Mouse (Mus musculus): Measurements from ENCODE around the gene Zfp282. TPM values are rescaled to one million over a fixed set of nuclear protein-coding genes. Genes with fewer than 3 reads are reported as not detected.
A peak's percentile ranks its signal among the peaks of the same experiment; 100 is the strongest.

The Zfp282 gene
- polyA plus RNA-seq, 1 experiment from 2014 or later: 14.6 TPM

- peak; percentile 87 for ATAC-seq (ENCODE audit: insufficient read depth, low FRiP score, low read depth)
- Histone ChIP-seq H3K9ac (peak overlapping the region; percentile 37; the same call in 1 of the 2 replicates), H3K27ac (no peak overlapping the region; the same call in 1 of the 2 replicates), H3K4me3 (replicated peaks) (peak overlapping the region; percentile 45), H3K4me2 (peak overlapping the region; percentile 80), H3K27me3 (replicated peaks) (no peaks in the 10 kb centered on the region), H3K4me1 (peaks cover 10% of the 10 kb centered on the region; the same call in 1 of the 2 replicates), H3K36me3 (peaks cover 7% of the 10 kb centered on the region), H3K9me3 (no peaks in the 10 kb centered on the region)
- WGBS: 11% methylated on average over 64 of the region's 64 CpGs
Measured at GRCm38 (mm10) chr6:47943021-47943691, 66.2 kb downstream of the Zfp282 start.

DNA sequence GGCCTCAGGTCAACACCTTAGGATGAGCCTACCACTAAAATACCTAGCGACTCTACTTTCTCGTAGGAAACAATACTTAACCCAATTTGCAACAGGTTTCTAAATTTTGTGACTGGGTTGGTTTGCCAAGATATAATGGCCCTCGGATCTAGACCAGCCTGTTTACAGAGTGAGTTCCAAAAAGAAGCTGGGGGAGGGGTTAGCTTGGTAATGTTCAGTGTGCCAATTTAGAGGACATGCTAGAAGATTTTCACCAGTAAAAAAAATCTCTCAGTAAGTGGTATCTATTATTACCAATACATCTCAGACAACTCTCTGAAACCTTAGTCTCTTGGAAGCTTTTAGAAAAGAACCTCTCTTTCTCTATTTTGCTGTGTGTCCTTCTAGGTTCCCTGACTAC is 66.7 kb downstream of the Zfp282 start:
- H3K9me3 ChIP-seq: no peaks in the 10 kb centered on the region
- peak overlapping the region; percentile 37; the same call in 1 of the 2 replicates for H3K9ac ChIP-seq
- peaks cover 10% of the 10 kb centered on the region; the same call in 1 of the 2 replicates for H3K4me1 ChIP-seq
- peak overlapping the region; percentile 45 for H3K4me3 ChIP-seq (replicated peaks)
- no peaks in the 10 kb centered on the region for H3K27me3 ChIP-seq (replicated peaks)
- WGBS: 71% methylated on average over 3 of the region's 3 CpGs
- ATAC-seq (ENCODE audit: insufficient read depth, low FRiP score, low read depth): no peak
- peaks cover 7% of the 10 kb centered on the region for H3K36me3 ChIP-seq
- H3K4me2 ChIP-seq: peak overlapping the region; percentile 80
- H3K27ac ChIP-seq: no peak overlapping the region; the same call in 1 of the 2 replicates

GRCm38 (mm10) chr6:47947388-47947787 is 70.4 kb downstream of the Zfp282 start:
- no peaks in the 10 kb centered on the region for H3K27me3 ChIP-seq (replicated peaks)
- H3K4me2 ChIP-seq: no peak overlapping the region
- H3K4me3 ChIP-seq (replicated peaks): no peak overlapping the region
- peaks cover 10% of the 10 kb centered on the region; the same call in 1 of the 2 replicates for H3K4me1 ChIP-seq
- H3K36me3 ChIP-seq: peaks cover 7% of the 10 kb centered on the region
- no peak overlapping the region for H3K27ac ChIP-seq
- ATAC-seq (ENCODE audit: insufficient read depth, low FRiP score, low read depth): no peak
- no peaks in the 10 kb centered on the region for H3K9me3 ChIP-seq
- no peak overlapping the region for H3K9ac ChIP-seq
- 90% methylated on average over 4 of the region's 4 CpGs for WGBS

DNA sequence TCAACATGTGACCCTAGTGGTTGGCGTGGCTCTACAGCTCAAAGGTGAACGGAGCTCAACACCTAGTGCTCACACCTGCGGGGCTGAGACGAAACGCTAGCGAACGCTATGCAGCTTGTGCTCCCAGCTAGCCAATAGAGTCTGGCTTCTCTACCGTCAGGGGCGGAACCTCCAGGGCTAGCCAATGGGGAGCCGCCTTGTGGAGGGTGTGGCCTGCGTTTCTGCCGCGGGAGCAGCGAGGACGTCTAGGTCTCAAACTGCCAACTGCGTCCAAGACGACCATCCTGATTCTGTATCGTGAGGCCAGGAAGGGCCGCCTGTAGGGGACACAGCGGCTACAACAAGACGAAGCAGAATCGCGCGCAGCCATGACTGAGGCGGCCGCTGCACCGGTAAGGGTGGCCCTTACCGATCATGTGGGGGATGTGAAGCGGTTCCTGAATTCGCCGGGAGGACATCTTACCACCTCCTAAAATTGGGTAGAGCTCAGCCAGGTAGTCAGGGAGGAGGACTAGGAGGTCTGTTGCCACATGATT is 76.3 kb downstream of the Zfp282 start, which contains the start of gene Zfp956:
Zfp956 (plus strand) TSS at position 200 of the 536 bp plus-strand sequence.
- Histone ChIP-seq H3K9me3 (no peaks in the 10 kb centered on the region), H3K27me3 (replicated peaks) (no peaks in the 10 kb centered on the region), H3K27ac (peak within 1 kb of the TSS; percentile 83), H3K4me2 (peak within 1 kb of the TSS; percentile 76), H3K9ac (peak within 1 kb of the TSS; percentile 53), H3K36me3 (peaks cover 3% of the 10 kb centered on the region; the same call in 1 of the 2 replicates), H3K4me3 (replicated peaks) (peak within 1 kb of the TSS; percentile 74), H3K4me1 (no peaks in the 10 kb centered on the region)
- under 1% methylated on average over 31 of the region's 31 CpGs for WGBS
- peak; percentile 99 for ATAC-seq (ENCODE audit: insufficient read depth, low FRiP score, low read depth)

DNA sequence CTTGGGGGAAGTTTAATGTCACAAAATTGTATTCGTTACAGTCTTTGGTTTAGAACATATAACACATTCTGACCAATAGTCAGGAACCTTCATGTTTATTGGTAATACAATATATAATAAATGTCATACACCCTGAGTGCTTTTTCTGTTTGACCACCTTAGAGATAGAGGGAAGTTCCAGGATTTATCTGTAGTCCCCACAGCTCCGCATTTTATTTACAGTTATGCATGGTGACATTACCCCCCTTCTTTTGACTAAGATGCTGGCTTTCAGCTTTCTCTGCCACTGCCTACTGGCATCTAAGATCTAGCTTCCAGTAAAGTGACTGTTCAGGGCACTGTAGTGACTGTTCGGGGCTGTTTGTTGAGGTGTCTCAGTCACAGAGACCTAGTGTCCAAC is 77.4 kb downstream of the Zfp282 start:
- peak overlapping the region; percentile 74 for H3K4me3 ChIP-seq (replicated peaks)
- H3K4me1 ChIP-seq: no peaks in the 10 kb centered on the region
- H3K27me3 ChIP-seq (replicated peaks): no peaks in the 10 kb centered on the region
- WGBS: 73% methylated on average over 3 of the region's 3 CpGs
- H3K27ac ChIP-seq: no peak overlapping the region
- ATAC-seq (ENCODE audit: insufficient read depth, low FRiP score, low read depth): no peak
- no peaks in the 10 kb centered on the region for H3K9me3 ChIP-seq
- no peak overlapping the region for H3K9ac ChIP-seq
- H3K36me3 ChIP-seq: peaks cover 3% of the 10 kb centered on the region; the same call in 1 of the 2 replicates
- peak overlapping the region; percentile 76 for H3K4me2 ChIP-seq

GRCm38 (mm10) chr6:47957816-47958215 is 80.8 kb downstream of the Zfp282 start:
- Histone ChIP-seq H3K4me1 (no peaks in the 10 kb centered on the region), H3K4me2 (no peak overlapping the region), H3K27me3 (replicated peaks) (no peaks in the 10 kb centered on the region), H3K36me3 (peaks cover 7% of the 10 kb centered on the region), H3K4me3 (replicated peaks) (no peak overlapping the region), H3K9ac (no peak overlapping the region), H3K27ac (no peak overlapping the region), H3K9me3 (no peaks in the 10 kb centered on the region)
- no peak for ATAC-seq (ENCODE audit: insufficient read depth, low FRiP score, low read depth)

Other genes starting within 250 kb of the Zfp282 start
- gene Pdia4, start 63.8 kb upstream of the Zfp282 start, polyA plus RNA-seq (2015; fragmentation: Nextera tagmentation; extraction: Ambion mirVana): 280 and 318 TPM in 2 replicates
- 3.2 and 3.5 TPM in 2 replicates for gene Zfp786, start 46.3 kb upstream of the Zfp282 start, polyA plus RNA-seq (2015; fragmentation: Nextera tagmentation; extraction: Ambion mirVana)
- 9.0 and 9.2 TPM in 2 replicates for gene Zfp398, start 41.5 kb upstream of the Zfp282 start, polyA plus RNA-seq (2015; fragmentation: Nextera tagmentation; extraction: Ambion mirVana)
- 13.7 and 14.5 TPM in 2 replicates for gene Zfp212, start 43.3 kb downstream of the Zfp282 start, polyA plus RNA-seq (2015; fragmentation: Nextera tagmentation; extraction: Ambion mirVana)
- 9.3 and 10.7 TPM in 2 replicates for gene Zfp956, start 76.2 kb downstream of the Zfp282 start, polyA plus RNA-seq (2015; fragmentation: Nextera tagmentation; extraction: Ambion mirVana)
- gene Zfp777, start 171.7 kb downstream of the Zfp282 start, polyA plus RNA-seq (2015; fragmentation: Nextera tagmentation; extraction: Ambion mirVana): 6.8 and 7.7 TPM in 2 replicates
- gene Zfp746, start 209.4 kb downstream of the Zfp282 start, polyA plus RNA-seq (2015; fragmentation: Nextera tagmentation; extraction: Ambion mirVana): 17.0 and 17.1 TPM in 2 replicates

Data from stomach, embryonic 15.5 days (tissue).